Mouse (Mus musculus) heart, embryonic 14.5 days (tissue): ENCODE measurements around the gene Sf3a2. TPM values are rescaled to one million over a fixed set of nuclear protein-coding genes. Genes with fewer than 3 reads are reported as not detected.

ENCODE experiments used
- ATAC-seq: fragments of 200-750 bp; cut with Nextera tagmentation; 2 replicates; pipeline ENCODE4 v1.8.0; 2017; ENCODE audit warnings: low read depth, moderate TSS enrichment; ENCODE audit not compliant: insufficient number of reproducible peaks, insufficient read depth, low FRiP score
- H3K27ac ChIP-seq, 2 experiments: fragments of 200-500 bp in 1 of 2; fragments of 300-500 bp in 1 of 2; sonication (generic) in 1 of 2; replicated peaks in 1 of 2; 2 replicates each; pipeline ENCODE4 v1.5.1; 2012 to 2014; ENCODE audit warnings: low read depth in 2 of 2, low read length in 2 of 2, control low read depth in 1 of 2, mild to moderate bottlenecking in 1 of 2, mixed read lengths in 1 of 2; ENCODE audit not compliant: control insufficient read depth in 1 of 2, insufficient read depth in 1 of 2
- H3K27me3 ChIP-seq: fragments of 300-500 bp; sonication (generic); 2 replicates; pipeline ENCODE4 v1.6.1; 2014; ENCODE audit warnings: mild to moderate bottlenecking, low read length, control low read depth; ENCODE audit not compliant: control insufficient read depth, insufficient read depth
- H3K36me3 ChIP-seq: fragments of 300-500 bp; sonication (generic); 2 replicates; pipeline ENCODE4 v1.6.1; 2014; ENCODE audit warnings: mild to moderate bottlenecking, control low read depth, low read length, mixed read lengths; ENCODE audit not compliant: control insufficient read depth, insufficient read depth
- H3K4me1 ChIP-seq, 2 experiments: fragments of 200-500 bp in 1 of 2; fragments of 300-500 bp in 1 of 2; sonication (generic) in 1 of 2; 2 replicates each; pipeline ENCODE4 v1.6.1; 2012 to 2014; ENCODE audit warnings: low read length in 2 of 2, control low read depth in 1 of 2, mixed read lengths in 1 of 2; ENCODE audit not compliant: control insufficient read depth in 2 of 2, insufficient read depth in 2 of 2
- H3K4me2 ChIP-seq: fragments of 300-500 bp; sonication (generic); 2 replicates; pipeline ENCODE4 v1.6.1; 2014; ENCODE audit warnings: mild to moderate bottlenecking, low read length
- H3K4me3 ChIP-seq, 2 experiments: fragments of 200-500 bp in 1 of 2; fragments of 300-500 bp in 1 of 2; sonication (generic) in 1 of 2; 2 replicates each; pipeline ENCODE4 v1.5.1; 2012 to 2014; ENCODE audit warnings: low read length in 2 of 2, mild to moderate bottlenecking in 2 of 2, control low read depth in 1 of 2, low read depth in 1 of 2, moderate library complexity in 1 of 2; ENCODE audit not compliant: control insufficient read depth in 1 of 2, insufficient read depth in 1 of 2
- H3K9ac ChIP-seq: fragments of 300-500 bp; sonication (generic); 2 replicates; pipeline ENCODE4 v1.6.1; 2014; ENCODE audit warnings: mild to moderate bottlenecking, low read length
- H3K9me3 ChIP-seq: fragments of 300-500 bp; sonication (generic); 2 replicates; pipeline ENCODE4 v1.6.1; 2016; ENCODE audit warnings: low read length, control low read depth; ENCODE audit not compliant: control insufficient read depth
- WGBS: fragments of 180-500 bp; shearing (Covaris S2); extraction: QIAGEN DNeasy Blood & Tissue Kit; methylation state at CpG from one replicate; pipeline ENCODE4 v1.1.7; 2014; 5-methylcytosine and 5-hydroxymethylcytosine counted together
- polyA plus RNA-seq: library from polyadenylated mRNA; unstranded; fragments of >200 nt; fragmentation: Nextera tagmentation; extraction: Ambion mirVana; gene quantifications from 2 replicates; pipeline ENCODE4 v1.2.1, GENCODE M21; 2014

The Sf3a2 gene
- polyA plus RNA-seq, 1 experiment from 2014 or later: 49.2 TPM

DNA sequence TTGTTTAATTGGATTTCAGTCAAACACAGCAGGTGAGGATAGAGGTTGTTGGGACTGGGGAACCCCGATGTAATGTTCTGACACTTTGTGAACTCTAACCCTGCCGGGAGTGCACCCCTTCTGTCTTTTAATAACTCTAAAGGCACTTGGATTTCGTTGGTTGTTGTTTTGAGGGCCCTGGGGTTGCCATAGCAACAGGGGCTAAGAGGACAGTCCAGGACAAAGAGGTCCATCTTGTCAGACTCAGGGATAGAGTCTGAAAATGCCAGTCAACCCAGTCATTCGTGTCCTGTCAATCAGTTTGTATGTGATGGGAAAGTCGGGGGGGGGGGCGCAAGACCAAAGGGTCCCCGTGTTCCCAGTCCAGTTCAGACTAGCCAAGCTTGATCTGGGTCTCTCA is 34.8 kb downstream of the Sf3a2 start:
- 0 out of 2 replicates have a peak, but pooled peaks cover 6% of the 10 kb centered on the region for H3K9me3 ChIP-seq
- H3K4me2 ChIP-seq: no peak overlapping the region
- no peak overlapping the region for H3K9ac ChIP-seq
- H3K27ac ChIP-seq: no peak overlapping the region
- H3K4me1 ChIP-seq: peaks cover 20 to 41% of the 10 kb centered on the region in 2 experiments
- WGBS: 62% methylated on average over 7 of the region's 7 CpGs
- ATAC-seq: no peak
- H3K36me3 ChIP-seq: peaks cover 26% of the 10 kb centered on the region
- no peak overlapping the region for H3K4me3 ChIP-seq
- peaks cover 41% of the 10 kb centered on the region for H3K27me3 ChIP-seq

DNA sequence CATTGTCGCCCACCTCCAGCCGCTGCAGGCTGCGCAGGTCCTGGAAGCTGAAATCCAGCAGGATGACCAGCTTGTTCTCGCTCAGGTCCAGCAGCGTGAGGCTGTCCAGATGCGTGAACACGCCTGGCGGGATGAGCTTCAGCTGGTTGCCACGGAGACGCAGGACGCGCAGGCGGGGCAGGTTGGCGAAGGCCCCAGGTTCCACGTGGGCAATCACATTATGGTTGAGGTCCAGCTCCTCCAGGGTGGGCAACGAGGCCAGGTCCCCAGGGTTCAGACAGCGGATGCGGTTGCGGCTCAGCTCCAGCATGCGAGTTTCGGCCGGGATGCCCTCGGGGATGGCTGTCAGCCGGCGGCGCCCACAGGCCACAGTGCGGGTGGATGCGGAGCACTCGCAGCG is 37.6 kb downstream of the Sf3a2 start:
- Histone ChIP-seq H3K27me3 (peaks cover 41% of the 10 kb centered on the region), H3K4me1 (peaks cover 23 to 33% of the 10 kb centered on the region in 2 experiments), H3K27ac (no peak overlapping the region), H3K4me2 (no peak overlapping the region), H3K9ac (peak overlapping the region; percentile 17; the same call in 1 of the 2 replicates), H3K4me3 (no peak overlapping the region), H3K9me3 (0 out of 2 replicates have a peak, but pooled peaks cover 6% of the 10 kb centered on the region), H3K36me3 (peaks cover 2% of the 10 kb centered on the region)
- WGBS: 61% methylated on average over 30 of the region's 30 CpGs
- no peak for ATAC-seq

DNA sequence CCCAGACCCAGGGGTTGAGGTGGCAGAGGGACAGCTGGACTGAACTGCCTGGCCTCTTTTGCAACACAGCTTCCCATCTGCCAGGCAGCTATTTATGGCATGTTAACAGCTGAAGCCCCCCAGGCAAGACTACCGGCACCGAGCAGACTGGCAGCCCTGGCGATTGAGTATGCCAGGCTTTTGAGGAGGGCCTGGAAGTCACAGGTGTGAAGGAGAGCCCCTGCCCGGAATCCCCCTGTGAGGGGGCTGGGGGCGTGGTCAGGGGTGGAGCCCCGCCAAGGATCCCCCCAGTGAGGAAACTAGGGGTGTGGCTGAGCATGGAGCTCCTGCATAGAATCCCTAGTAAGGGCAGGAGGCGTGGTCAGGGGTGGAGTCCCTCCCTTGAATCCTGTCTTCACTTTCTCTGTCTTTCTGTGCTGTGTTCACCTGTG is 39.0 kb downstream of the Sf3a2 start:
- Histone ChIP-seq H3K27ac (peak overlapping the region; percentile 28 to 54), H3K4me3 (no peak overlapping the region), H3K9ac (no peak overlapping the region), H3K4me1 (peaks cover 21 to 26% of the 10 kb centered on the region in 2 experiments), H3K36me3 (no peaks in the 10 kb centered on the region), H3K27me3 (peaks cover 47% of the 10 kb centered on the region), H3K4me2 (no peak overlapping the region), H3K9me3 (0 out of 2 replicates have a peak, but pooled peaks cover 6% of the 10 kb centered on the region)
- WGBS: 18% methylated on average over 7 of the region's 7 CpGs
- no peak for ATAC-seq

DNA sequence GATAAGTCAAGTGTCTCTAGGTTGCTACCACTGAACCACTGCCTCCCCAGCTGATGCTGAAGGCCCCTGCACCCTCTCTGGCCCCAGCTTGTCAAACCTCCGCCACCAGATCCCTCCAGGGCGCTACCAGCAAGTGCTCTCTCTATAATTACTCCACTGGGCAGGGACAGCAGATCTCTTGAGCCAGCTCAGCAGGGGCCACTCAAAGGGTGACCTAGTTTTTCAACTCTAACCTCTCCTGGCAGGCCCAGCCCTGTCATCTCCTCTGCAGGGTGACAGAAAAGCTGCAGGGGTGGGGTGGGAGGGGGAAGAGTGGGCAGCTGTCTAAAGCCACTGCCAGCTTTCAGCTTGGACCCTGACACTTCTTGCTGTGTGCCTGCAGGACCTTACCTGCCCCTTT is 39.8 kb downstream of the Sf3a2 start:
- Histone ChIP-seq H3K4me2 (peak overlapping the region; percentile 9; the same call in 1 of the 2 replicates), H3K27ac (peak overlapping the region; percentile 54 to 62), H3K9me3 (0 out of 2 replicates have a peak, but pooled peaks cover 6% of the 10 kb centered on the region), H3K4me3 (no peak overlapping the region), H3K36me3 (no peaks in the 10 kb centered on the region), H3K4me1 (peaks cover 21 to 26% of the 10 kb centered on the region in 2 experiments), H3K27me3 (peaks cover 56% of the 10 kb centered on the region), H3K9ac (0 out of 2 replicates have a peak overlapping the region, but pooled peaks have one; percentile 0)
- ATAC-seq: peak; percentile 13; the same call in 1 of the 2 replicates
- 13% methylated on average over 2 of the region's 2 CpGs for WGBS

DNA sequence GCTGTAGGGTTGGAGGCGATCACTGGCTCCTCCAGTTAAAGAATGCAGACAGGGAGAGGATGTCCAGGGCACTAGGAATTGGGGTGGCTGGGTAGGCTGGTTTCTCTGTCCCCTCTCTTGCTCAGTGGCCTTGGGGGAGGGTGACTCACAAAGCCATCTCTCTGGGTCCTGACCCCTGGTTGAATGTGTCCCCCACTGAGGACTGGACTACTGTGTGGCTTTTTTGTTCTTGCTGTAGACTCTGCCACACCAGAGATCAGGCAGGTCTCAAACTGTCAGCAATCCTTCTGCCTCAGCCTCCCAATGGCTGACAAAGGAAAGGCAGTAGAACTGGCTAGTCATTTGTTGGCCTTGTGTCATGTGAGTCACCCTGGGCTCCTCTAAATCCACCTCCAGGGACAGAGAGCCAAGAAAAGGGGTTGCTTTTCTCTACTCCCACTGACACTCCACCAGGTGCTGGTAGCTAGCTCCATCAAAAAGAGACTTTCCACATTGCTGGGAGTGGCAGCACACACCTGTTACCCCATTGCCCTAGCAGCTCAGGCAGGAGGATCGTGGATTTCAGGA is 40.4 kb downstream of the Sf3a2 start:
- Histone ChIP-seq H3K4me2 (no peak overlapping the region), H3K9ac (0 out of 2 replicates have a peak overlapping the region, but pooled peaks have one; percentile 0), H3K4me1 (peaks cover 21 to 28% of the 10 kb centered on the region in 2 experiments), H3K36me3 (no peaks in the 10 kb centered on the region), H3K9me3 (0 out of 2 replicates have a peak, but pooled peaks cover 6% of the 10 kb centered on the region), H3K27ac (peak overlapping the region; percentile 54 to 62), H3K27me3 (peaks cover 58% of the 10 kb centered on the region), H3K4me3 (no peak overlapping the region)
- 63% methylated on average over 2 of the region's 2 CpGs for WGBS
- no peak for ATAC-seq

DNA sequence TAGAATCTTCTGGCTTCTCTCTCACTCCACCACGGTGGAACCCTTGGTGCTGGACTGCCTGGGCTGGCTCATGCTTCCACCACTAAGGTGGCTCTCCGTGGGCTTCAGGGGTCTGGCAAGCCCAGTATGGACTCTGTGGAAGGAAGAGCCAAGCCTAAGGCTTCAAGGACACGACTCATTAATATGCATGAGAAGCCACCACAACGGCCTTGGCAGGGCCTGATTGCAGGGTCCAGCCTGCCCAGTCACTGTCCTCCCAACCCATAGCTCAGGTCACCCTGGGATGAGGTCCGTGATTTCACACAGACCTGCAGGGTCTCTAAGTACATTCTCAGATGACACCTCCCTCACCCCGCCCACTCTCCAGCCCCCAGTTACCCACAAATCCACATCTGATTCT is 41.9 kb downstream of the Sf3a2 start:
- H3K36me3 ChIP-seq: no peaks in the 10 kb centered on the region
- no peak overlapping the region for H3K27ac ChIP-seq
- peaks cover 58% of the 10 kb centered on the region for H3K27me3 ChIP-seq
- no peak overlapping the region for H3K4me3 ChIP-seq
- H3K4me2 ChIP-seq: no peak overlapping the region
- H3K9ac ChIP-seq: no peak overlapping the region
- no peak for ATAC-seq
- WGBS: 55% methylated on average over 6 of the region's 6 CpGs
- H3K4me1 ChIP-seq: peaks cover 20 to 36% of the 10 kb centered on the region in 2 experiments
- H3K9me3 ChIP-seq: 0 out of 2 replicates have a peak, but pooled peaks cover 3% of the 10 kb centered on the region

DNA sequence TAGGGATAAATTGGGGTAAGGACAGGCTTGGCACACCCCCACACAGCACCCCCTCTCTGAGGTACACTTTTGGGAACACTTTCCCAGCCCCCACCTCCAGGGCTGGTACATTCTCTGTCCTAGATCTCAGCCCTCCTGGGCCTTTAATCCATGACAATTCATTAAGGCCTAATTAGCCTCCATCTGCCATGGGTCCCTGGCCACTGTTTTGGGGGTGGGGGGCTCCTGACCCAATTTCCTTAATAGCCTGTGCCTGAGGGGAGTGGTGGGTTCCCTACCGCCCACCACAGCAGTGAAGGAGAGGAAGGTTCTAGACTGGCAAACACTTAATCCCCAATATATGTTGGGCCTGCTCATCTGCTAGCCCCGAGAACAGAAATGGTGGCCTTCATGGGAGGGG is 43.7 kb downstream of the Sf3a2 start:
- 88% methylated on average over 2 of the region's 2 CpGs for WGBS
- no peaks in the 10 kb centered on the region for H3K36me3 ChIP-seq
- no peak overlapping the region for H3K9ac ChIP-seq
- ATAC-seq: no peak
- no peak overlapping the region for H3K4me3 ChIP-seq
- H3K4me1 ChIP-seq: peaks cover 15 to 29% of the 10 kb centered on the region in 2 experiments
- peaks cover 46% of the 10 kb centered on the region for H3K27me3 ChIP-seq
- H3K27ac ChIP-seq: no peak overlapping the region
- no peaks in the 10 kb centered on the region for H3K9me3 ChIP-seq
- no peak overlapping the region for H3K4me2 ChIP-seq
